Mouse (Mus musculus) mouse trophoblast stem cell (cell line): ENCODE data around the gene Cyp4f16.
"Not testable (repeated sequence)": the region's sequence is repeated elsewhere in the genome, so short reads cannot be mapped to it uniquely, and the experiment has no call there.

Experiments
- in situ Hi-C, 2 experiments: fragments of 300-500 bp; cut with MseI, MboI; formaldehyde crosslinking; loops; 2 replicates in 1 of 2; 3 replicates in 1 of 2; pipeline ENCODE4 v1.15.1; 2025

Gene Cyp4f16

GRCm38 (mm10) chr17:32550900-32551770, 14.8 kb downstream of the Cyp4f16 start:
- in situ Hi-C loops, result no loop called here

GRCm38 (mm10) chr17:32553016-32553415, 16.7 kb downstream of the Cyp4f16 start:
- in situ Hi-C loops, result not testable (repeated sequence)

- in situ Hi-C loops, result not testable (repeated sequence)
These were observed 18.0 kb downstream of the Cyp4f16 start for GRCm38 (mm10) chr17:32554368-32554767.

- in situ Hi-C loops, result not testable (repeated sequence)
These were observed 26.9 kb downstream of the Cyp4f16 start for GRCm38 (mm10) chr17:32563301-32563700.

- in situ Hi-C loops, result not testable (repeated sequence)
These were observed 36.9 kb downstream of the Cyp4f16 start for GRCm38 (mm10) chr17:32573286-32573685.

- in situ Hi-C loops, result no loop called here
These were observed 41.3 kb downstream of the Cyp4f16 start for GRCm38 (mm10) chr17:32577496-32578186.

GRCm38 (mm10) chr17:32596494-32596893, 60.1 kb downstream of the Cyp4f16 start:
- in situ Hi-C loops, result no loop called here
